Mouse (Mus musculus) heart, embryonic 11.5 days (tissue): ENCODE data around the gene Pik3cd. TPM values are rescaled to one million over a fixed set of nuclear protein-coding genes. Genes with fewer than 3 reads are reported as not detected.

Experiments
- ATAC-seq: fragments of 200-750 bp; cut with Nextera tagmentation; replicated peaks from 2 replicates; pipeline ENCODE4 v1.8.0; 2017; ENCODE audit warnings: moderate library complexity; ENCODE audit not compliant: insufficient number of reproducible peaks, low FRiP score, low TSS enrichment
- H3K27ac ChIP-seq: fragments of 300-500 bp; sonication (generic); 2 replicates; pipeline ENCODE4 v1.5.1; 2014; ENCODE audit warnings: mild to moderate bottlenecking, low read depth, low read length
- H3K27me3 ChIP-seq: fragments of 300-500 bp; sonication (generic); 2 replicates; pipeline ENCODE4 v1.6.1; 2014; ENCODE audit warnings: mild to moderate bottlenecking, low read length, mixed read lengths; ENCODE audit not compliant: control insufficient read depth, insufficient read depth
- H3K36me3 ChIP-seq: fragments of 300-500 bp; sonication (generic); 2 replicates; pipeline ENCODE4 v1.6.1; 2014; ENCODE audit warnings: mild to moderate bottlenecking, low read length, moderate library complexity, mixed read lengths; ENCODE audit not compliant: control insufficient read depth, insufficient read depth
- H3K4me1 ChIP-seq: fragments of 300-500 bp; sonication (generic); 2 replicates; pipeline ENCODE4 v1.6.1; 2014; ENCODE audit warnings: low read length; ENCODE audit not compliant: control insufficient read depth, insufficient read depth
- H3K4me2 ChIP-seq: fragments of 300-500 bp; sonication (generic); 2 replicates; pipeline ENCODE4 v1.6.1; 2014; ENCODE audit warnings: mild to moderate bottlenecking, moderate library complexity
- H3K4me3 ChIP-seq: fragments of 300-500 bp; sonication (generic); 2 replicates; pipeline ENCODE4 v1.5.1; 2014; ENCODE audit warnings: low read depth, low read length
- H3K9ac ChIP-seq: fragments of 300-500 bp; sonication (generic); 2 replicates; pipeline ENCODE4 v1.6.1; 2014; ENCODE audit warnings: mild to moderate bottlenecking, low read depth, low read length, moderate library complexity
- H3K9me3 ChIP-seq: fragments of 300-500 bp; sonication (generic); replicated peaks from 2 replicates; pipeline ENCODE4 v1.6.1; 2016; ENCODE audit warnings: low read length; ENCODE audit not compliant: control insufficient read depth
- WGBS: fragments of 180-500 bp; shearing (Covaris S2); extraction: QIAGEN DNeasy Blood & Tissue Kit; methylation state at CpG from one replicate; pipeline ENCODE4 v1.1.7; 2014; ENCODE audit not compliant: insufficient replicate concordance; 5-methylcytosine and 5-hydroxymethylcytosine counted together
- polyA plus RNA-seq: library from polyadenylated mRNA; unstranded; fragments of >200 nt; fragmentation: Nextera tagmentation; extraction: Ambion mirVana; gene quantifications from 2 replicates; pipeline ENCODE4 v1.2.1, GENCODE M21; 2014

The Pik3cd gene
- polyA plus RNA-seq, 1 experiment from 2014 or later, result 2.3 TPM

GRCm38 (mm10) chr4:149721163-149721562 is 18.8 kb upstream of the Pik3cd start:
- H3K27me3 ChIP-seq, result no peaks in the 10 kb centered on the region
- no peak overlapping the region for H3K27ac ChIP-seq
- H3K4me3 ChIP-seq, result no peak overlapping the region
- H3K4me2 ChIP-seq, result no peak overlapping the region
- H3K9me3 ChIP-seq, result no peaks in the 10 kb centered on the region
- 63% methylated on average over 8 of the region's 8 CpGs for WGBS
- no peak for ATAC-seq
- peaks cover 41% of the 10 kb centered on the region for H3K36me3 ChIP-seq
- no peaks in the 10 kb centered on the region for H3K4me1 ChIP-seq
- no peak overlapping the region for H3K9ac ChIP-seq

- no peaks in the 10 kb centered on the region for H3K27me3 ChIP-seq
- no peak for ATAC-seq
- H3K9me3 ChIP-seq, result no peaks in the 10 kb centered on the region
- no peak overlapping the region for H3K4me2 ChIP-seq
- H3K4me3 ChIP-seq, result no peak overlapping the region
- no peak overlapping the region for H3K9ac ChIP-seq
- peaks cover 44% of the 10 kb centered on the region for H3K36me3 ChIP-seq
- WGBS, result 86% methylated on average over 6 of the region's 6 CpGs
- H3K27ac ChIP-seq, result no peak overlapping the region
- H3K4me1 ChIP-seq, result no peaks in the 10 kb centered on the region
These were observed 17.3 kb upstream of the Pik3cd start for GRCm38 (mm10) chr4:149719686-149720085.

DNA sequence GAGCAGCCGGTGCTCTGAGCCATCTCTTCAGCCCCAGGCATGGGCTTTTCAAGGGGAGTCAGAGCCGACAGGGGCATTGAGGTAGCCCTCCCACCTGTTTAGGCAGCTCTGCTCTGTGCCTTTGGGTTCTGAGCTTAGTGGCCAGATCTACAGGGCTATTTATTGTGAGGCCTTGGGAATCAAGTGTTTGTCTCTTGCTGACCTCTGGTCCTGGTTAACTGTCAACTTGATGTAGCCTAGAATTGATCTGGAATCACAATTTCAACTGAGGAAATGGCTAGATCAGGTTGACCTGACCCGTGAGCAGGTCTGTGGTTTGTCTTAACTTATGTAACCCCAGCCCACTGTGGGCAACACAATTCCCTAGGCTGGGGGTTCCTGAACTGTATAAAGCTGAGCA is 12.2 kb upstream of the Pik3cd start:
- ATAC-seq, result no peak
- Histone ChIP-seq H3K27ac (no peak overlapping the region), H3K27me3 (no peaks in the 10 kb centered on the region), H3K4me3 (no peak overlapping the region), H3K4me1 (peaks cover 3% of the 10 kb centered on the region; the same call in 1 of the 2 replicates), H3K4me2 (no peak overlapping the region), H3K36me3 (peaks cover 34% of the 10 kb centered on the region), H3K9me3 (no peaks in the 10 kb centered on the region), H3K9ac (no peak overlapping the region)
- 73% methylated on average over 3 of the region's 3 CpGs for WGBS

DNA sequence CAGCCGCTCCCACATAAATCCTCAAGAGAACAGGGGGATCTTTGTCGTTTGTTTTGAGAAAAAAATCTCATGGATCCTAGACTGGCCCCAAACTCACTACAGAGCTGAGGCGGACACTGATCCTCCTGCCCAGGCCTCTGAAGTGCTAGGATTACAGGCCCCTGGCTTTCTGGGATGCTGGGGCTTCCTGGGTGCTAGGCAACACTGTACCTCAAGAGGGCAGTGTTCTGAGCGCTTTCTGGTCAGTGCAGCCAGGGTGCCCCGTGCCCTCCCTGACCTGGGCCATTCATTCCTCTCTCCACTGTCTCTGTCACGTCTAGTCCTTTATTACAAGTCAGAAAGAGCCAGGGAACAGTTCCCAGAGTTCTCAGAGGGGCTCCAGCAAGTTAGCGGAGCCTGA is 9.6 kb upstream of the Pik3cd start:
- H3K4me2 ChIP-seq, result 0 out of 2 replicates have a peak overlapping the region, but pooled peaks have one; percentile 9
- H3K9ac ChIP-seq, result no peak overlapping the region
- no peaks in the 10 kb centered on the region for H3K9me3 ChIP-seq
- H3K4me1 ChIP-seq, result peaks cover 3% of the 10 kb centered on the region; the same call in 1 of the 2 replicates
- H3K4me3 ChIP-seq, result no peak overlapping the region
- no peak overlapping the region for H3K27ac ChIP-seq
- 26% methylated on average over 7 of the region's 7 CpGs for WGBS
- ATAC-seq, result no peak
- peaks cover 14% of the 10 kb centered on the region for H3K36me3 ChIP-seq
- no peaks in the 10 kb centered on the region for H3K27me3 ChIP-seq

- Histone ChIP-seq H3K4me3 (no peak overlapping the region), H3K4me2 (no peak overlapping the region), H3K4me1 (peaks cover 3% of the 10 kb centered on the region; the same call in 1 of the 2 replicates), H3K9me3 (no peaks in the 10 kb centered on the region), H3K27me3 (no peaks in the 10 kb centered on the region), H3K9ac (0 out of 2 replicates have a peak overlapping the region, but pooled peaks have one; percentile 10), H3K27ac (no peak overlapping the region), H3K36me3 (peaks cover 10% of the 10 kb centered on the region)
- no peak for ATAC-seq
- 91% methylated on average over 5 of the region's 5 CpGs for WGBS
These were observed 9.1 kb upstream of the Pik3cd start for GRCm38 (mm10) chr4:149711485-149711884.

- H3K4me2 ChIP-seq, result no peak overlapping the region
- H3K27ac ChIP-seq, result no peak overlapping the region
- peaks cover 3% of the 10 kb centered on the region; the same call in 1 of the 2 replicates for H3K4me1 ChIP-seq
- no peak overlapping the region for H3K9ac ChIP-seq
- peaks cover 3% of the 10 kb centered on the region; the same call in 1 of the 2 replicates for H3K36me3 ChIP-seq
- 0 out of 2 replicates have a peak, but pooled peaks have one; percentile 49 for ATAC-seq
- no peaks in the 10 kb centered on the region for H3K9me3 ChIP-seq
- no peak overlapping the region for H3K4me3 ChIP-seq
- WGBS, result 21% methylated on average over 5 of the region's 5 CpGs
- H3K27me3 ChIP-seq, result no peaks in the 10 kb centered on the region
These were observed 8.1 kb upstream of the Pik3cd start for GRCm38 (mm10) chr4:149710510-149710909.

DNA sequence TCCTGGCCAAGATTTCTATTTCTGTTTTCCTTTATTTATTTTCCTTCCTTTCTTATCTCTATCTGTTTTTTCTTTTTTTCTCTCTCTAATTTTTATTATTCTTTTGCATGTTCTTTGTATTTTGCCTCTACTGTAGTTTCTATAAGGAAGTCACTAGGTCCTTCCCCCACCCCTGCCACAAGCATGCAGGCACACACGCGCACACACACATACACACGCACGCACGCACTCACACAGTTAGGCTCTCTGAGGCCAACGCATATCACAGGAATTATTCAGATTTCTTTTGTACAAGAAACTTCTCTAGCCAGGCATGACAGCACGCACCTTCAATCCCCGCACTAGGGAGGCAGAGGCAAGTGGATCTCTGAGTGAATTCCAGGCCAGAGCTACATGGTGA is 3.6 kb upstream of the Pik3cd start:
- Histone ChIP-seq H3K4me3 (no peak overlapping the region), H3K27ac (no peak overlapping the region), H3K27me3 (no peaks in the 10 kb centered on the region), H3K9ac (no peak overlapping the region), H3K4me1 (peaks cover 7% of the 10 kb centered on the region; the same call in 1 of the 2 replicates), H3K4me2 (no peak overlapping the region), H3K36me3 (no peaks in the 10 kb centered on the region), H3K9me3 (no peaks in the 10 kb centered on the region)
- ATAC-seq, result no peak
- WGBS, result 93% methylated on average over 8 of the region's 8 CpGs

DNA sequence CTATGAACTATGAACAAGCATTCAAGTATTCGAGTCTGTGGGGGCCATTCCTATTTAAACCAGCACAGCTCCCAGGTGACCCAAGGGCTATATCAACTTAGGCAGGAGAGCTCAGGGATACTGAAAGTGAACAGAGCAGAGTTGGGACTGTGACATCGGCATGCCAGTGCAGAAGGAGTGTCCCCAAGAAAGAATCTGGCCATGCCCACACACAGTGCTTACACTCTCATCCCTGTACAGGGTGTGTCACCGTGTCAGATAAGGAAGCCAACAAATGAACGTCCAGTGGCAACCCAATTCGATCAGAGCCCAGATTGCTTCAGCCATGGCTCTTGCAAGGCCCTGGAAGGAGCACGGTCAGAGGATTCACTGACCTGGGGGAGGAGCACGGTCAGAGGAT is 2.9 kb upstream of the Pik3cd start:
- no peaks in the 10 kb centered on the region for H3K36me3 ChIP-seq
- no peak for ATAC-seq
- H3K9me3 ChIP-seq, result no peaks in the 10 kb centered on the region
- no peak overlapping the region for H3K4me3 ChIP-seq
- WGBS, result 64% methylated on average over 7 of the region's 7 CpGs
- peaks cover 4% of the 10 kb centered on the region; the same call in 1 of the 2 replicates for H3K4me1 ChIP-seq
- H3K27ac ChIP-seq, result no peak overlapping the region
- H3K27me3 ChIP-seq, result peaks cover under 1% of the 10 kb centered on the region; the same call in 1 of the 2 replicates
- H3K9ac ChIP-seq, result no peak overlapping the region
- no peak overlapping the region for H3K4me2 ChIP-seq
